Mouse (Mus musculus): ENCODE data around the gene Ubxn2a. TPM values are rescaled to one million over a fixed set of nuclear protein-coding genes. Genes with fewer than 3 reads are reported as not detected.

Gene Ubxn2a
- total RNA-seq, 2 experiments from 2014 or later = 44.3 to 46.8 TPM

Other genes with a start within 250 kb of the Ubxn2a start
- gene Fam228a, start 169.3 kb downstream of the Ubxn2a start, total RNA-seq (2021) = 1 to 10 TPM; 2.2 to 4.1 TPM
- gene Pfn4, start 138.7 kb downstream of the Ubxn2a start, total RNA-seq (2021) = 10 to 100 TPM; 10.3 to 10.6 TPM
- 10 to 100 TPM; 17.5 to 25.6 TPM for gene Fam228b, start 138.4 kb downstream of the Ubxn2a start, total RNA-seq (2021)
- gene Sf3b6, start 90.2 kb downstream of the Ubxn2a start, total RNA-seq (2021) = 10 to 100 TPM; 83.2 to 96.7 TPM
- 10 to 100 TPM; 55.8 to 57.2 TPM for gene Fkbp1b, start 66.1 kb downstream of the Ubxn2a start, total RNA-seq (2021)
- 10 to 100 TPM; 12.5 to 14.3 TPM for gene Wdcp, start 64.4 kb downstream of the Ubxn2a start, total RNA-seq (2021)
- gene Mfsd2b, start 33.3 kb downstream of the Ubxn2a start, total RNA-seq (2021) = under 1 TPM; 0.35 to 0.56 TPM
- 10 to 100 TPM; 36.6 to 38.3 TPM for gene Atad2b, start 9.6 kb upstream of the Ubxn2a start, total RNA-seq (2021)

All from layer of hippocampus, postnatal 36 days (tissue).